Mouse (Mus musculus) brown adipose tissue, adult 24 weeks (tissue): ENCODE results near the gene Rere. TPM values are rescaled to one million over a fixed set of nuclear protein-coding genes. Genes with fewer than 3 reads are reported as not detected.
"Not testable (repeated sequence)": the region's sequence is repeated elsewhere in the genome, so short reads cannot be mapped to it uniquely, and the experiment has no call there.

ENCODE experiments used
- H3K27ac ChIP-seq: fragments of 200-500 bp; replicated peaks from 2 replicates; pipeline ENCODE4 v1.5.1; 2012; ENCODE audit warnings: low read depth, mild to moderate bottlenecking, low read length
- H3K4me1 ChIP-seq: fragments of 200-500 bp; 2 replicates; pipeline ENCODE4 v1.6.1; 2012; ENCODE audit warnings: low read length, mixed read lengths; ENCODE audit not compliant: control insufficient read depth, insufficient read depth, insufficient read length
- H3K4me3 ChIP-seq: fragments of 200-500 bp; 2 replicates; pipeline ENCODE4 v1.5.1; 2012; ENCODE audit warnings: low read depth, mild to moderate bottlenecking, low read length, moderate library complexity; ENCODE audit not compliant: insufficient read depth
- polyA plus RNA-seq: library from polyadenylated mRNA; stranded (reverse); fragments of >200 nt; gene quantifications from 2 replicates; pipeline ENCODE4 v1.2.4, GENCODE M21; 2012; ENCODE audit not compliant: missing spikeins, insufficient read depth, insufficient read length

The Rere gene
- polyA plus RNA-seq, 1 experiment = 39.8 TPM

DNA sequence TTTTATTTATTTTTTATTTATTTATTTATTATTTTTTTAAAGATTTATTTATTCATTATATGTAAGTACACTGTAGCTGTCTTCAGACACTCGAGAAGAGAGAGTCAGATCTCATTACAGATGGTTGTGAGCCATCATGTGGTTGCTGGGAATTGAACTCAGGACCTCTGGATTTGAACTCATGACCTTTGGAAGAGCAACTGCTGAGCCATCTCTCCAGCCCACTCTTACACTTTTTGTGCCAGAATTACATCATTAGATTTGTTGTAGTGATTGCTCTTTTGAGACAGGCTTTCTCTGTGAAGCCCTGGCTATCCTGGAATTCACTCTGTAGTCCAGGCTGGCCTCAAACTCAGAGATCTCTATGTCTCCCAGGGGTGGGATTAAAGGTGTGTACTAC, 6.0 kb downstream of the Rere start:
- H3K4me3 ChIP-seq, H3K27ac ChIP-seq: not testable (repeated sequence)
- peaks cover 21% of the 10 kb centered on the region for H3K4me1 ChIP-seq

DNA sequence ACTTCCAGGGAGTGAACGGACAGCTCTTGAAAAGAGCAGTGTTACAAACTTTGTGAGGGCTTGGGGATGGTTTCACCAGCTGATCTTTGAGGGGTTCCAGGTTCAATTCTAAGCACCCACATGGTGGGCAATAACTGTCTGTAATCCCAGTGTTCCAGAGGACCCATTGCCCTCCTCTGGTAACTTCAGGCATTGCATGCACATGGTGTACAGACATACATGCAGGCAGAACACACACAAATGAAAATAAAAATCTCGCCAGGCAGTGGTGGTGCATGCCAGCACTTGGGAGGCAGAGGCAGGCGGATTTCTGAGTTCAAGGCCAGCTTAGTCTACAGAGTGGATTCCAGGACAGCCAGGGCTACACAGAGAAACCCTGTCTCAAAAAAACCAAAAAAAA, 10.5 kb downstream of the Rere start:
- H3K4me3 ChIP-seq = no peak overlapping the region
- H3K4me1 ChIP-seq = peaks cover 12% of the 10 kb centered on the region
- H3K27ac ChIP-seq = no peak overlapping the region

DNA sequence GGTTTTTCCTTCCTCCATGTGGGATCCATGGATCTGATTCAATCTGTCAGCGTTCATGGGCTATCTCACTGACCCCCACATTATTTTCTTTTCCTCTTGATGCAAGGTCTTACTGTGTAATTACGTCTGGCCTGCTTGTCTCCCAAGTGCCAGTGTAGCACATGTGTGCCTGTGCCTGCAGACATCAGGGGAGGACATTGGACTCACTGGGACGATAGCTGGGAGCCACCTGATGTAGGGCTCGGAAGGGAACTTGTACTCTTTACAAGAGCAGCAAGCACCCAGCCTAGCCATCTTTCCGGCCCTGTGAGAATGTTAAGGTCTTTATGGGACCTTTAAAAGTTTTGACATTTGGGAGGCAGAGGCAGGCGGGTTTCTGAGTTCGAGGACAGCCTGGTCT, 13.4 kb downstream of the Rere start:
- Histone ChIP-seq H3K27ac (no peak overlapping the region), H3K4me1 (no peaks in the 10 kb centered on the region), H3K4me3 (no peak overlapping the region)

DNA sequence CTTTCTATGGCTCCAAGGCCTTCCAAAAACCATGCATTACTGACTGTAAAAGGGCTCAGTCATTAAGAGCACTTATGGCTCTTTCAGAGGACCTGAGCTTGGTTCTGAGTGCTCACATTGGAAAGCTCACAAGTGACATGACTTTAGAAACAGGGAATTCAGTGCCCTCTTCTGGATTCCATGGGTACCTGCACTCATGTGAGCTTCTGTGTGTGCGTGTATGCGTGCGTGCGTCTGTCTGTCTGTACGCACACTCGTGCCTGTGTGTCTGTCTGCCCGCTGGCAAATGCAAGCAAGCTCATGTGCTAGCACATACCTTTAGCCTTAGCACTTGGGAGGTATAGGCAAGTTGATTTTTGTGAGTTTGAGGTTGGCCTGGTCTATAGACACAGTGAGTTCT, 14.5 kb downstream of the Rere start:
- Histone ChIP-seq H3K4me1 (no peaks in the 10 kb centered on the region), H3K4me3 (no peak overlapping the region), H3K27ac (no peak overlapping the region)

DNA sequence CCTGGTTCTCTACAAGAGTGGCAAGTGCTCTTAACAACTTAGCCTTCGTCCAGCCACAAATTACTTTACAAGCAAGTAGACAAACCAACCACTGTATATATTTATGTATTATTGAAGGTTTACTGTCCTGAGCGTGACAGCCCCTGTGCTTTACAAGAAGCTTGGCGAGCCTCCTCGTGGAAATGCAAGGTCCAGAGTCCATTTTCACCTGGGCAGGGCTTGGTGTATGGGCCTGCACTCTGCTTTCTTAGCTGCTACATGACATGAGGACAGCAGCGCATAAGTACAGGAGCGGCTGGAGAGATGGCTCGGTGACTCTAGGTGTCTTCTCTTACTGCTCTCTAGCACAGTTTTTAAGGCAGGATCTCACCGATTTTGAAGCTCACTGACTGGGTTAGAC, 21.3 kb downstream of the Rere start:
- Histone ChIP-seq H3K4me1 (peaks cover 7% of the 10 kb centered on the region), H3K4me3 (no peak overlapping the region), H3K27ac (no peak overlapping the region)

DNA sequence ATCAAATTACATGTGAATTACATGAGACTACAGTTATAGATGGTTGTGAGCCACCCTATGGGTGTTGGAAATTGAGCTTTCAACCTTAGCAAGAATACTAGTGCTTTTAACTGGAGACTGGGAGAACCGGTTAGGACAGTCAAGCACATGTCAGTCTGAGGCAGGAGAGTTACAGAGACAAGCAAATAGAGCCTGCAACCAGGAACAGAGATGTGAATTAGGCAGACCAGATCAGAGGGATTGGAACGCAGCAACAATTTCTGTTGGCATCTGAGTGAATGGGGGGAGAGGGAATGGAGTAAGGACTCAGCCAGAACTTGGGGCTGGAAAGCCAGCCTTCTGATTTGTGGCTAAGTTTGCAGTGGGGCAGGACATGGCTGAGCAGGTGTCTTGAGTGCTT, 25.3 kb downstream of the Rere start:
- H3K4me1 ChIP-seq = peaks cover 10% of the 10 kb centered on the region
- H3K4me3 ChIP-seq = no peak overlapping the region
- H3K27ac ChIP-seq = no peak overlapping the region

DNA sequence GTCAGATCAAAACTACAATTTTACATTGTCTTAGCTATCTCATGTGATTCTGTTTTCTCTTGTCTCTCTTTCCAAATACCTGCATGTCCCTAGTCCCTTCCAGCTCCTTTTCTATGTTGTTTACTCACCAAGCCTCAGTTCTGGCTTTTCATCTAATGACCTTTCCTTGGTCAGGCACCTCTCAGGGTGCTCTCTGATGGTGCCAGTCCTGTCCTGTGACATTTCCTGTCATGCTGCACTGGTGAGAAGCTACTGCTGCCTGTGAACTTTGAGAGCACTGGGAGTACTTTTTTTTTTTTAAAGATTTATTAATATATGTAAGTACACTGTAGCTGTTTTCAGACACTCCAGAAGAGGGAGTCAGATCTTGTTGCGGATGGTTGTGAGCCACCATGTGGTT, 25.8 kb downstream of the Rere start:
- Histone ChIP-seq H3K4me1 (peaks cover 10% of the 10 kb centered on the region), H3K4me3 (no peak overlapping the region), H3K27ac (no peak overlapping the region)

DNA sequence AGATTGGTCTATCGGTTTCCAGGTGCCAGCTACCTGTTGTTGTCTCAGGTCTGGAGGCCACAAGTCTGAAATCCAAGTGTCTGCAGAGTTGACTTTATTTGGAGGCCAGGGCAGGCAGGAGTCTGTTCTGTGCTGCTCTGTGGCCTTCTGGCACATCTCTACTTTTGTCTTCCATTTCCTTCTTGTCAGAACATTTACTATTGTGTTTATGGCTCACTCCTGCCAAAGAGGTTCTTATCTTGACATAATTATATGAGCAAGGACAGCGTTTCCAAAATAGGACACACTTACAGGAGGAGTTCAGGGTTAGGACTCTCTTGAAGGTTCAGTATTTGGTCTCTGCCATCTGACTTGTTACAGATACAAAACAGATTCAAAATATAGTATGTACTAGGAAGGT, 30.0 kb downstream of the Rere start:
- Histone ChIP-seq H3K4me1 (peaks cover 6% of the 10 kb centered on the region), H3K4me3 (no peak overlapping the region), H3K27ac (no peak overlapping the region)

DNA sequence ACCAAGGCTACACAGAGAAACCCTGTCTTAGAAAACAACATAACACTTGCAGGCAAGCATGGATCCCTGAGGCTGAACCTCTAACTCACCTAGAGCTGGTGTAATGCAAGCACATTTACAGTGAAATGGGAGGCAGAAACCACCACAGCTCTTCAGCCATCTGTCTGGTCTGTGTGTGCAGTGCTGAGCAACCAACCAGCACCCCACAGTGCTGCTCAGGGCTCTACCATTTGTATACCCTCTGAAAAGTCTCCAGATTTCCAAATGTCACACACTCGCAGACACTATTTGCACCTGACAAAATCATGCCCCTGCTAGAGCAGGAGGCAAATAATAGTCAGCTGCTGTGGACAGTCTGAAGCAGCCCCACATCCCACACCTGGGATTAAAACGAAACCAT, 31.2 kb downstream of the Rere start:
- Histone ChIP-seq H3K27ac (no peak overlapping the region), H3K4me3 (no peak overlapping the region), H3K4me1 (peaks cover 3% of the 10 kb centered on the region)

DNA sequence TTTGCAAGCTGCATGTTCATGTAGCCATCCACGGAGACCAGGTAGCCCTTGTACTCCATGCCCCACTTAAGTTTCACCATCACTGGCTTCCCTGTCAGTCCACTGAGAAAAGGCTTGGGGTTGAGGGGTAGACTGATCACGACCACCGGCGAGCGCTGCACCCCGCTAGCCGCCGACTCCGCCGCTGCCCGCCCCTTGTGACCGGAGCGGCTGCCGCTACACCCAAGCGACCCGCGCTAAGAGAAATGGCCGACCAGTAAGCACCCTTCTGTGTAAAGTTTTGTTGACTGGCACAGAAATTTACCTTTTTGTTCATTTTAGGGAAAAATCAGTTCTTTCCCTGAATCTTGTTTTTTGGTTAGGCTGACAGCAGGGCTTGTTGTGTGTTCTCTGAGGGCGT, 33.9 kb downstream of the Rere start:
- H3K4me1 ChIP-seq = peaks cover 2% of the 10 kb centered on the region
- no peak overlapping the region for H3K4me3 ChIP-seq
- no peak overlapping the region for H3K27ac ChIP-seq

DNA sequence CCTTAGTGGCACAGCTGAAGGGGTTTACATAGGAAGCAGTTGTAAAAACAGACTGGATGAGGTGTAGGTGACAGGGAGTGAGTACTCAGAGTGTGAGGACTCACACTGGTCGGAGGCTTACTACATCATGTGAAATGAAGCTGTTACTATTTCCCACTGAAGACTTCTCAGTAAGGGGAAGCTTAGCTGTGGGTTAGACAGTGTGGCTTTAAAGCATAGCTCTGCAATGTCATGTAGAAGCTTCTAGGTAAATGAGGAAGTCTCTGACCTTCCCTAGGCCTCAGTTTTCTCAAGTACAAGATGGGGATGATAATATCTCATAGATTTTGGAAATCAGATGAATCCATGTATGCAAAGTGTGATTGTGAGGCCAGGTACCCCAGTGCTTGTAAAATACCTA, 35.1 kb downstream of the Rere start:
- H3K4me1 ChIP-seq = no peaks in the 10 kb centered on the region; the same call in 1 of the 2 replicates
- no peak overlapping the region for H3K27ac ChIP-seq
- H3K4me3 ChIP-seq = no peak overlapping the region

DNA sequence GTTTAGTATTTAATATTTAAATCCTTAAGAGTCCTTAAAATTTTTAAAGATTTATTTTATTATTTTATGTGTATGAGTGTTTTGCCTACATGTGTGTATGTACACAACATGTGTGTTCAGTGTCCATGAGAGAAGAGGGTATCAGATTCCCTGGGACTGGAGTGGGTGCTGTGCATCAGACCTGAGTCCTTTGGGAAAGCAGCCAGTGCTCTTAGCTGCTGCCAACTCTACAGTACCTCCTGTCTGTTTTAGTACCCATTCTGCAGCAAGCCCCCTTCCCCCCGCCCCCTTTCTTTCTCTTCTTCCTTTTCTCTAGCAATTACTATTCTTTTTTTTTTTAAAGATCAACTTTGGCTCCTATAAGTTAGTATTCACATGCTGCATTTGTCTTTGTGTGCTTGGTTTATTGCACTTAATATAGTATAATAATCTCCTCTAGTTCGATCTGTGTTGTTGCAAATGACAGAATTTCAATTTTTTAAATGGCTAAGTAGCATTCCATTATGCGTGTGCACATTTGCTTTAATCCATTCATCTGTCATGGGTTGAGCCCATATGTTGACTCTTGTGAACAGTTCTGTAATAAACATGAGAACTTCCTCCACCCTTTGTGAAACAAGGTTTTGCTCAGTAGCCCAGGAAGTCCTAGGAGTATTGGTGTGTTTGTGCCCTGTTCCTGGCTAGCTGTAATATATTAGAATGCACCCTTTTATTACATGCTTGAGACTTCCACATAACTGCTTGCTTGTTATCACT, 43.8 kb downstream of the Rere start:
- no peak overlapping the region for H3K4me3 ChIP-seq
- H3K4me1 ChIP-seq = peaks cover 6% of the 10 kb centered on the region; the same call in 1 of the 2 replicates
- H3K27ac ChIP-seq = no peak overlapping the region

DNA sequence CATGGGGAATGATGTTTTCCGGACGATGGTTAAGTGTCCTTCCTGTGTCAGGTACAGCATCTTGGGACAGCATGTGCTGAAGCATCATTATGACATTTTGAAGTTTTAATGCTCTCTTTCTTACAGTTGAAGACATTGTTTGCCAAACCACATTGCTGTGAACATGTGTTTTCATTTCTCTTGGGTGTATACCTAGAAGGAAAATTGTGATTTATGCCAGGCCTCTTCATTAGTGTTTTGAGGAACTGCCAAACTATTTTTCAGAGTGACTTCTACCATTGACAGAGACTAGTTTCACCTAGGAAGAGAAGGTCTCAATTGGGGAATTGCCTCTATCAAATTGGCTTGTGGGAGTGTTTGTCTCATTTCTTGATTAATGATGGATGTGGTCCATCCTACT, 44.6 kb downstream of the Rere start:
- Histone ChIP-seq H3K4me1 (peaks cover 6% of the 10 kb centered on the region; the same call in 1 of the 2 replicates), H3K27ac (no peak overlapping the region), H3K4me3 (no peak overlapping the region)

DNA sequence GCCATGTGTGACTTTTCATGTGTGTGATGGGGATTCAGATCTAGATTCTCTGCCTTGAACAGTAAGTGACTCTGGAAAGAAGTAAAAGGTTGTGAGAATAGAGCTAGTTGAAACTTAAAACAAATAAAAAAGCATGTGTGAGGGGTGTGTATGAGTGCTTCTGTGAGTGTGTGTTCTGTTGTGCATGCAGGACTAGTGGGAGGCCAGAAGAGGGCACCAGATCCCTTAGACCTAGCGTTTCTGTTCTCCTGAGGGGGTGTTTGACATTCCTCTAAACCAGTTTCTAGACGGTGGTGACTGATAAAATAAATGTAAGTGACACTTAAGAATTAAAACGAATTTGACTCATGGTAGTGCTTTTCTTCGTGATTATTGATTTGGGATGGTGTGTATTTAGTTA, 46.0 kb downstream of the Rere start:
- Histone ChIP-seq H3K4me1 (peaks cover 6% of the 10 kb centered on the region; the same call in 1 of the 2 replicates), H3K4me3 (no peak overlapping the region), H3K27ac (no peak overlapping the region)

DNA sequence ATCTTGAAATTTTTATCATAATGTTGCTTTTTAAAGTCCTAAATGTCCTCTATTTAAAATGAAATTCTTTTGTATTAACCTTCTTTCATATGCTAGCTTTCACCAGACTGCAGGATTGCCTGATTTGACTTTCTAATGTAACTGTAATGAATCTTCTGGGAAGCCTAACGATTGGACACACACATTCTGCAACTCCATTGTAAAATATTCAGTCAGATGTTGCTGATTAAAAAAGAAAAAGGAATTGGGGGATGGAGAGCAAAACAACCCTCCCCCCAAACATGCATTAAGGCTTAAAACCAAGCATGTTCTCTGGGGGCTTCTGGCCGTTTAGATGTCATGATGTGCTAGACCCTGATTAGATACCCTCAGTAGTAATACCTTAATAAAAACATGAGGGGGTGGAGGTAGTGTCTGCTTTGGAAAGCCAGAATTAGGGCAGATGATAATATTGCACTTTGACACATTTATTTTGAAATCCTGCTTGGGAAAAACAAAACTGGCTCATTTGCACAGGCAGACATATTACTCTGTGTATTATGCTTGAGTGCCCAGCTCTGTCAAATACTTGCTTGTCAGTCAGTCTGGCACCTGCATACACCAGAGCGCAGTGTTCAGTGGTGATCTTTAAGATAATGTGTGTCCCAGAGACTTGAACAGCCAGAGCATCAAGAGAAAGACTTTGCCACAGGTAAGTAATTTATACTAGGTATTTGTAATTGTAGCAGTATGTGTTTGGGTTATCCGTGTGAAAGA, 52.7 kb downstream of the Rere start:
- no peak overlapping the region for H3K27ac ChIP-seq
- no peak overlapping the region for H3K4me3 ChIP-seq
- 0 out of 2 replicates have a peak, but pooled peaks cover 3% of the 10 kb centered on the region for H3K4me1 ChIP-seq

DNA sequence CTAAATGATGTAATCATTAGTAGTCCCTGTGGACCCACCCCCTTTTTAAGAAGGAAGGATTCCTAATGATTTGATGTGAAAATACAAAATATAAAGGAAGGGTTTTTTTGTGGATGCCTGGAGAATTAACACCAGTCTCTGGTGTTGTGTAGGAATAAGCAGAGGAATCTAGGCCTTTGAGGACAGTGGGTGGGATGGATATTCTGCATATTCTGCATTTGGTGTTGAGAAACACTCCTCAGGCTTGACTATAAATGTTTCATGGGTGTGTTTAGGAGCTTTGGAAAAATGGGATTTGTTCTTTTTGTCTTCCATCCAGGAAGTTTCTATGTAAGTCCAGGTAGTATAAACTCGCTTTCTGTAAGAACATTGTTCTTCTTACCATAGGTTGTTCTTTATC, 55.8 kb downstream of the Rere start:
- no peak overlapping the region for H3K4me3 ChIP-seq
- H3K27ac ChIP-seq = no peak overlapping the region
- H3K4me1 ChIP-seq = 0 out of 2 replicates have a peak, but pooled peaks cover 3% of the 10 kb centered on the region
